Mouse (Mus musculus) erythroblast, embryonic 14.5 days (primary cell): ENCODE results near the gene Exoc4. TPM values are rescaled to one million over a fixed set of nuclear protein-coding genes. Genes with fewer than 3 reads are reported as not detected.

Source experiments
- H3K27me3 ChIP-seq: 2 replicates; pipeline ENCODE4 v1.6.1; 2012; ENCODE audit warnings: inconsistent platforms; ENCODE audit not compliant: control insufficient read depth
- H3K36me3 ChIP-seq: 2 replicates; pipeline ENCODE4 v1.6.1; 2012; ENCODE audit warnings: mild to moderate bottlenecking, inconsistent platforms; ENCODE audit not compliant: control insufficient read depth
- H3K4me1 ChIP-seq: 2 replicates; pipeline ENCODE4 v1.6.1; 2012; ENCODE audit warnings: inconsistent platforms; ENCODE audit not compliant: control insufficient read depth
- H3K4me3 ChIP-seq: replicated peaks from 2 replicates; pipeline ENCODE3; 2012; ENCODE audit warnings: moderate library complexity, mild to moderate bottlenecking, inconsistent platforms
- H3K9me3 ChIP-seq: 2 replicates; pipeline ENCODE4 v1.6.1; 2012; ENCODE audit warnings: low read length, inconsistent platforms, mixed read lengths; ENCODE audit not compliant: control insufficient read depth
- GATA1 ChIP-seq: IDR thresholded peaks from 2 replicates; pipeline ENCODE4 v1.6.1; 2012; ENCODE audit warnings: low read length, inconsistent platforms, mixed read lengths
- TAL1 ChIP-seq: IDR thresholded peaks from 3 replicates; pipeline ENCODE4 v1.6.1; 2012; ENCODE audit warnings: low read length, inconsistent platforms, mixed read lengths
- polyA plus RNA-seq: library from polyadenylated mRNA; stranded (reverse); fragments of >175 nt; gene quantifications from 2 replicates; pipeline ENCODE4 v1.2.3, GENCODE M21; 2012

Exoc4 gene
- polyA plus RNA-seq, 1 experiment: 0.65 TPM

- Histone ChIP-seq H3K36me3 (no peaks in the 10 kb centered on the region), H3K27me3 (no peaks in the 10 kb centered on the region), H3K4me1 (no peaks in the 10 kb centered on the region), H3K9me3 (no peaks in the 10 kb centered on the region), H3K4me3 (no peak overlapping the region)
- TF ChIP-seq TAL1 (no peak), GATA1 (no peak)
These were observed 723.9 kb downstream of the Exoc4 start for GRCm38 (mm10) chr6:33972801-33973200.

DNA sequence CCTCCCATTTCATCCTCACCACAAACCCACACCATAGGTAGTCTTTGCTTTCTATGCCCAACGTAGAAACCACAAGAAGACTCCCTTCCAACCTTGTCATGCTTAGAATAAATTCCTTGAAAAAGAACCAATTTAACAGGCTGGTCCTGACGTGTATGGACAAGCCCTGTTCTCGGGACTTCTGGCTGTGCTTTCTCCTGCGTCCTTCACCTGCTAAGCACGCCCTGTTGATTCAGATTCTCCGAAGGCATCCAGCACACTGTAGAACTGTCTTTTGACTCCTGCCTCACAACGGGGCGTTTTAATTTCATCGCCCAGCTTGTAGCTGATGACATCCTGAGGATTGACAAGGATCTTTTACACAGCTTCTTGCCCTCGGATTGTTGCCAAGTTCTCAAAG is 727.7 kb downstream of the Exoc4 start:
- no peaks in the 10 kb centered on the region for H3K27me3 ChIP-seq
- no peaks in the 10 kb centered on the region for H3K4me1 ChIP-seq
- no peaks in the 10 kb centered on the region for H3K36me3 ChIP-seq
- no peaks in the 10 kb centered on the region for H3K9me3 ChIP-seq
- no peak for TF ChIP-seq TAL1
- no peak for TF ChIP-seq GATA1
- H3K4me3 ChIP-seq: no peak overlapping the region

- no peaks in the 10 kb centered on the region for H3K4me1 ChIP-seq
- TF ChIP-seq TAL1 (no peak), GATA1 (no peak)
- no peaks in the 10 kb centered on the region for H3K9me3 ChIP-seq
- H3K36me3 ChIP-seq: no peaks in the 10 kb centered on the region
- H3K4me3 ChIP-seq: no peak overlapping the region
- H3K27me3 ChIP-seq: no peaks in the 10 kb centered on the region
These were observed 728.6 kb downstream of the Exoc4 start for GRCm38 (mm10) chr6:33977448-33977847.

- no peak for TF ChIP-seq GATA1
- TF ChIP-seq TAL1: no peak
- Histone ChIP-seq H3K9me3 (no peaks in the 10 kb centered on the region), H3K36me3 (no peaks in the 10 kb centered on the region), H3K27me3 (no peaks in the 10 kb centered on the region), H3K4me1 (no peaks in the 10 kb centered on the region), H3K4me3 (no peak overlapping the region)
These were observed 729.0 kb downstream of the Exoc4 start for GRCm38 (mm10) chr6:33977880-33978279.

DNA sequence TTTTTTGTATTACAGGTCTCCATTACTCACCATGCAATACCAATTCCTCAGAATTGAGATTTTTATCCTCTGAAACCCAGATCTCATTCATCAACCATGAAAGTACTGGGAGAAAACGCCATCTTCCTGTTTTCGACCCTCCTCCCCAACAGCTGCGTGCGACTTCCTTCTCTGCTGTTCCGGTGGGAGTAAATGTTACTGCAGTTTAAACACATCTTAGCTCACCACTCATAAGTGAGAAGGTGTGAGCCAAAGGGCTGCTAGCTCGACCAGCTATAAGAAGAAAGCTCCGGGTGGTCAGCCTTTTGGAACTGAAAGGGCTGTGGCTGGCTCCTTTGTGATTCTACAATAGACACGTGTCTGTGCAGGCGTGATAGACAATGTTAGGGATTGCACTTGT is 733.8 kb downstream of the Exoc4 start:
- H3K9me3 ChIP-seq: no peaks in the 10 kb centered on the region
- no peaks in the 10 kb centered on the region for H3K36me3 ChIP-seq
- H3K27me3 ChIP-seq: no peaks in the 10 kb centered on the region
- H3K4me3 ChIP-seq: no peak overlapping the region
- TF ChIP-seq GATA1 (no peak), TAL1 (no peak)
- no peaks in the 10 kb centered on the region for H3K4me1 ChIP-seq

DNA sequence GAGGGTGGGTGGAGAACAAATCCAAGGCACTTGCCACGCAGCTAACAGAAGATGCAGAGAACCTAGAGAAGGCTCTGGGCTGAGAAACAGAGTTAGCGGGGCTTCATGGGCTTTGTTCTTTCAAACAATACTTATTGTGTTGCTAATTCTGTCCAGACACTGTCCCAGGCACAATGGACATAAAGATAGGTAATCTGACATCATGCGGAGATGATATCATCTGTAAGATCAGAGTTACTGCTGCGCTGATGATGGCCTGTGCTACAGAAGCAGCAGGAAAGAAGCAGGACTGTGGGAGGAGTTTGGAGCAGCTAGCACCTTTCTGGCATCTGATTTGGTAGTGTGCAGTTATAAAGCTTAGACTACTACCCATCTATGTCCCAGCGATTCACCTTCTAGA is 738.2 kb downstream of the Exoc4 start:
- H3K27me3 ChIP-seq: no peaks in the 10 kb centered on the region
- no peaks in the 10 kb centered on the region for H3K9me3 ChIP-seq
- TF ChIP-seq TAL1 (no peak), GATA1 (no peak)
- H3K4me3 ChIP-seq: no peak overlapping the region
- no peaks in the 10 kb centered on the region for H3K36me3 ChIP-seq
- H3K4me1 ChIP-seq: no peaks in the 10 kb centered on the region

DNA sequence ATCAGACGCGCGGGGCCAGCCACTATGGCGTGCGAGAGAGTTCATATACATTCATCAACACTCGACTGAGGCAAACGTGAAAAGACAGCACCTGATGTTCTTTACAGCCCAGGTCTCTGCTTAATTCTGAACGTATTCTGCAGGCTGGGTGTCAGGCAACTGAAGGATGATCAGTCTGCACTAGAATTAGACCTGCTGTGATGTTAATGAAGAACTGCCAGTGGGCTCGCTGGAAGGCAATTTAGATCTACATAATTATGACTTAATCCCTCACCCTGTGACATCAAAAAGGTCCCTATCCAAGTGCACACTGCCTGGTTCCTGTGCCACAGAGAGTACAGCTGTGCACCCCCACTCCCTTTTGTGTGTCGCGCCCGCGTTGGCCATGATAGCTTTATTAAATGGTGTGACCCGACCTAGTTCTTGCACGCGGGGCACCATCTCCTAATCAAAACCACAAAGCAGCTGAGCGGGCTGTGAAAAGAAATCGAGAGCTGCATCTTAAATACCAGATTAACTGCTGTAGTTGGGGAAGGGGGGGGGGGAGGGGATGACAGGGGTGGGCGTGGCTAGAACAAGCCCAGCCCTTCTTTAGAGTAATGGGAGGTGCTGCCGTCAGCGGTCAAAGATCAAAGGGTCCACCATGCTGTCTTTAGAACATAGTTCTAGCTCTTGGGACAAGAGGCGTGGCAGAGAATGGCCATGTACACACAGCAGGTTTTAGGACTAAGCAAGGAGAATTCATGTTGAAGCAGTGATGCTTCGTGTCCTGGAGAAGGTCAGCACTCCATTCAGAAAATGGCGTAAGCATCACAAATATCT is 743.5 kb downstream of the Exoc4 start:
- no peaks in the 10 kb centered on the region for H3K9me3 ChIP-seq
- H3K4me3 ChIP-seq: no peak overlapping the region
- no peaks in the 10 kb centered on the region for H3K36me3 ChIP-seq
- no peaks in the 10 kb centered on the region for H3K4me1 ChIP-seq
- TF ChIP-seq TAL1 (no peak), GATA1 (no peak)
- no peaks in the 10 kb centered on the region for H3K27me3 ChIP-seq

GRCm38 (mm10) chr6:33993842-33994241 is 745.0 kb downstream of the Exoc4 start:
- no peaks in the 10 kb centered on the region for H3K27me3 ChIP-seq
- H3K4me1 ChIP-seq: no peaks in the 10 kb centered on the region
- TF ChIP-seq GATA1: no peak
- no peak for TF ChIP-seq TAL1
- no peak overlapping the region for H3K4me3 ChIP-seq
- no peaks in the 10 kb centered on the region for H3K9me3 ChIP-seq
- H3K36me3 ChIP-seq: no peaks in the 10 kb centered on the region

DNA sequence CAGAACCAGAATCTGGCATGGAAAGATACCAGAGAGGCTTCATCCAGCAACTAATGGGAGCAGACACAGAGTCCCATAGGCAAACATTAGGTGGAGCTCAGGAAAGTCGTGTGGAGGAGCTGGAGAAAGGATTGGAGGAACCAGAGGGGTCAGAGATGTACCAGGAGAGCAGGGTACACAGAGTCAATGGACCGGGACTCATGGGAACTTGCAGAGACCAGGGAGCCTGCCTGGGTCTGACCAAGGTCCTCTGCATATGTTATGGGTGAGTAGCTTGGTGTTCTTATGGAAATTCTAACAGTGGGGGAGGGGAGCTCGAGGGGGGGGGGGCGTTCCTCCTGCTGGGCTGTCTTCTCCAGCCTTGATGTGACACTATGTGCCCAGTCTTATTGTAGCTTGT is 749.7 kb downstream of the Exoc4 start:
- no peaks in the 10 kb centered on the region for H3K36me3 ChIP-seq
- no peaks in the 10 kb centered on the region for H3K9me3 ChIP-seq
- no peaks in the 10 kb centered on the region for H3K27me3 ChIP-seq
- H3K4me3 ChIP-seq: no peak overlapping the region
- TF ChIP-seq TAL1 (no peak), GATA1 (no peak)
- no peaks in the 10 kb centered on the region for H3K4me1 ChIP-seq

GRCm38 (mm10) chr6:33999530-33999929 is 750.6 kb downstream of the Exoc4 start:
- Histone ChIP-seq H3K36me3 (no peaks in the 10 kb centered on the region), H3K4me1 (no peaks in the 10 kb centered on the region), H3K27me3 (no peaks in the 10 kb centered on the region), H3K9me3 (no peaks in the 10 kb centered on the region), H3K4me3 (no peak overlapping the region)
- TF ChIP-seq TAL1: no peak
- TF ChIP-seq GATA1: no peak
